Mouse (Mus musculus) ES-Bruce4 (cell line): ENCODE measurements around the gene Tff3.

Experiments
- CTCF ChIP-seq: IDR thresholded peaks from one replicate; pipeline ENCODE4 v1.8.1; 2011; ENCODE audit warnings: low read depth, low read length
- POLR2A ChIP-seq: IDR thresholded peaks from one replicate; pipeline ENCODE4 v1.8.1; 2011; ENCODE audit warnings: low read length; ENCODE audit not compliant: insufficient read depth

GRCm38 (mm10) chr17:31119429-31119828, 10.0 kb downstream of the Tff3 start:
- TF ChIP-seq POLR2A (no peak), CTCF (peak; percentile 99)
